ENCODE assay signal across 8 mouse cellular contexts in genomic region chr1:172027809-172028102, GRCm38 (mm10). TPM values are rescaled to one million over a fixed set of nuclear protein-coding genes. Genes with fewer than 3 reads are reported as not detected.
DNase-seq lines count a peak whose midpoint lies in the region; ATAC-seq and TF ChIP-seq lines count a peak whose summit lies in the region.

No protein-coding gene starts in this region.

- no peak; the same call in none of the 2 replicates for ATAC-seq in heart, embryonic 12.5 days (ENCODE audit: insufficient number of reproducible peaks, low FRiP score)
- peak; percentile 46 for ATAC-seq in forebrain, embryonic 15.5 days (replicated peaks)
- no peak for ATAC-seq in liver, embryonic 14.5 days (ENCODE audit: insufficient read depth)
- no peak for ATAC-seq in inflammation-experienced regulatory T-cells, adult 6 months
- no peak for ATAC-seq in granulocyte monocyte progenitor cell, adult 5-6 weeks (replicated peaks; ENCODE audit: poor library complexity, severe bottlenecking)

- H3K27ac ChIP-seq in heart, embryonic 12.5 days (ENCODE audit: poor library complexity, severe bottlenecking), result no peak overlapping the region
- peak overlapping the region; percentile 98 for H3K27ac ChIP-seq in forebrain, embryonic 15.5 days (replicated peaks)
- H3K27ac ChIP-seq in liver, embryonic 14.5 days, result no peak overlapping the region

- TF ChIP-seq CTCF in E14TG2a.4 (conservative IDR thresholded peaks at IDR 0.05; ENCODE audit: low read length), result no peak
- no peak for TF ChIP-seq CTCF in liver, embryonic 14.5 days (IDR thresholded peaks at IDR 0.05; ENCODE audit: low read depth)

- peak overlapping the region; percentile 89 for H3K4me2 ChIP-seq in heart, embryonic 12.5 days
- peak overlapping the region; percentile 87 for H3K4me2 ChIP-seq in forebrain, embryonic 15.5 days (replicated peaks)
- H3K4me2 ChIP-seq in liver, embryonic 14.5 days (ENCODE audit: low read depth), result peak overlapping the region; percentile 63

- no peak for TF ChIP-seq EP300 in liver, embryonic 14.5 days (IDR thresholded peaks at IDR 0.05; ENCODE audit: low read depth)

- WGBS in heart, embryonic 12.5 days, result 21% methylated on average over 10 of the region's 10 CpGs
- WGBS in forebrain, embryonic 15.5 days, result 3% methylated on average over 10 of the region's 10 CpGs
- WGBS in liver, embryonic 14.5 days (ENCODE audit: insufficient replicate concordance), result 41% methylated on average over 10 of the region's 10 CpGs

- no peaks in the 10 kb centered on the region for H3K36me3 ChIP-seq in heart, embryonic 12.5 days
- H3K36me3 ChIP-seq in E14TG2a.4 (ENCODE audit: insufficient read depth, low read length), result no peaks in the 10 kb centered on the region
- H3K36me3 ChIP-seq in forebrain, embryonic 15.5 days, result no peaks in the 10 kb centered on the region
- H3K36me3 ChIP-seq in liver, embryonic 14.5 days (replicated peaks; ENCODE audit: control insufficient read depth, insufficient read depth, low read depth), result no peaks in the 10 kb centered on the region

- H3K4me3 ChIP-seq in heart, embryonic 12.5 days, result peak overlapping the region; percentile 95
- peak overlapping the region; percentile 61 for H3K4me3 ChIP-seq in E14TG2a.4 (replicated peaks; ENCODE audit: low read length)
- peak overlapping the region; percentile 97 for H3K4me3 ChIP-seq in forebrain, embryonic 15.5 days
- H3K4me3 ChIP-seq in liver, embryonic 14.5 days (ENCODE audit: insufficient read depth in 1 of 2, low read depth in 2 of 2, low read length in 2 of 2), result 0 out of 4 replicates have a peak overlapping the region, but pooled peaks of 1 of the 2 experiments have one; percentile 12

- peaks cover 35% of the 10 kb centered on the region for H3K4me1 ChIP-seq in heart, embryonic 12.5 days (replicated peaks)
- H3K4me1 ChIP-seq in E14TG2a.4 (replicated peaks; ENCODE audit: low read depth, low read length), result peaks cover 47% of the 10 kb centered on the region
- H3K4me1 ChIP-seq in forebrain, embryonic 15.5 days, result peaks cover 49% of the 10 kb centered on the region
- H3K4me1 ChIP-seq in liver, embryonic 14.5 days (replicated peaks; ENCODE audit: control insufficient read depth in 2 of 2, insufficient read depth in 2 of 2, low read length in 1 of 2), result peaks cover 0 to 7% of the 10 kb centered on the region in 2 experiments; a peak in 2 of 4 replicates

- peak overlapping the region; percentile 96 for H3K9ac ChIP-seq in heart, embryonic 12.5 days
- H3K9ac ChIP-seq in forebrain, embryonic 15.5 days (replicated peaks), result peak overlapping the region; percentile 98
- H3K9ac ChIP-seq in liver, embryonic 14.5 days (replicated peaks), result no peak overlapping the region

- H3K27me3 ChIP-seq in heart, embryonic 12.5 days (replicated peaks), result no peaks in the 10 kb centered on the region
- H3K27me3 ChIP-seq in E14TG2a.4 (ENCODE audit: insufficient read depth, low read length), result peaks cover 24% of the 10 kb centered on the region
- no peaks in the 10 kb centered on the region for H3K27me3 ChIP-seq in forebrain, embryonic 15.5 days
- H3K27me3 ChIP-seq in liver, embryonic 14.5 days (ENCODE audit: control insufficient read depth, insufficient read depth, low read length), result no peaks in the 10 kb centered on the region; the same call in 1 of the 2 replicates

- H3K9me3 ChIP-seq in heart, embryonic 12.5 days (replicated peaks), result no peaks in the 10 kb centered on the region
- no peaks in the 10 kb centered on the region for H3K9me3 ChIP-seq in E14TG2a.4 (ENCODE audit: low read length)
- H3K9me3 ChIP-seq in forebrain, embryonic 15.5 days, result no peaks in the 10 kb centered on the region
- H3K9me3 ChIP-seq in liver, embryonic 14.5 days (ENCODE audit: control insufficient read depth, low read length), result no peaks in the 10 kb centered on the region

- no peak for DNase-seq in heart, adult 11 months
- no peak for DNase-seq in liver, embryonic 14.5 days (ENCODE audit: low read depth in 3 of 3, low spot score in 3 of 3)
- no peak for DNase-seq in right cerebral cortex, postnatal 25 days

RNA-seq across cellular contexts. Expression of gene Vangl2, which starts 0.5 kb away (rescaled TPM):
- 13.5 and 14.4 TPM in 2 replicates for polyA plus RNA-seq in heart, embryonic 12.5 days (2016; fragmentation: Nextera tagmentation; extraction: Ambion mirVana)
- polyA plus RNA-seq in forebrain, embryonic 15.5 days (2015; fragmentation: Nextera tagmentation; extraction: Ambion mirVana), result 48.0 and 51.5 TPM in 2 replicates
- polyA plus RNA-seq in liver, embryonic 14.5 days (2012; rRNA removed), result 0.73 and 0.90 TPM in 2 replicates
- polyA plus RNA-seq in liver, embryonic 14.5 days (2014; fragmentation: Nextera tagmentation; extraction: Ambion mirVana), result 0.56 and 0.69 TPM in 2 replicates
- polyA plus RNA-seq in inflammation-experienced regulatory T-cells, adult 6 months (2017; shearing (Covaris generic)), result under 1 TPM; 0.57 to 0.66 (median 0.64) TPM
- total RNA-seq in granulocyte monocyte progenitor cell, adult 5-6 weeks (2014; fragmentation: Nextera tagmentation), result 3.0 and 6.3 TPM in 2 replicates
- 1.5 and 2.5 TPM in 2 replicates for total RNA-seq in granulocyte monocyte progenitor cell, adult 5-6 weeks (2017)

RNA-seq across cellular contexts. Expression of gene Nhlh1, which starts 29.6 kb away (rescaled TPM):
- not detected in 2 replicates for polyA plus RNA-seq in heart, embryonic 12.5 days (2016; fragmentation: Nextera tagmentation; extraction: Ambion mirVana)
- 3.9 and 4.6 TPM in 2 replicates for polyA plus RNA-seq in forebrain, embryonic 15.5 days (2015; fragmentation: Nextera tagmentation; extraction: Ambion mirVana)
- polyA plus RNA-seq in liver, embryonic 14.5 days (2012; rRNA removed), result not detected in 2 replicates
- polyA plus RNA-seq in liver, embryonic 14.5 days (2014; fragmentation: Nextera tagmentation; extraction: Ambion mirVana), result not detected in 2 replicates
- not detected for polyA plus RNA-seq in inflammation-experienced regulatory T-cells, adult 6 months (2017; shearing (Covaris generic))
- total RNA-seq in granulocyte monocyte progenitor cell, adult 5-6 weeks (2014; fragmentation: Nextera tagmentation), result not detected in 2 replicates
- total RNA-seq in granulocyte monocyte progenitor cell, adult 5-6 weeks (2017), result not detected in 2 replicates

RNA-seq across cellular contexts. Expression of gene Copa, which starts 54.6 kb away (rescaled TPM):
- 214 and 219 TPM in 2 replicates for polyA plus RNA-seq in heart, embryonic 12.5 days (2016; fragmentation: Nextera tagmentation; extraction: Ambion mirVana)
- 207 TPM in 2 replicates for polyA plus RNA-seq in forebrain, embryonic 15.5 days (2015; fragmentation: Nextera tagmentation; extraction: Ambion mirVana)
- polyA plus RNA-seq in liver, embryonic 14.5 days (2012; rRNA removed), result 28.9 and 29.1 TPM in 2 replicates
- 49.6 and 54.6 TPM in 2 replicates for polyA plus RNA-seq in liver, embryonic 14.5 days (2014; fragmentation: Nextera tagmentation; extraction: Ambion mirVana)
- polyA plus RNA-seq in inflammation-experienced regulatory T-cells, adult 6 months (2017; shearing (Covaris generic)), result 100 to 1,000 TPM in 1 of 3 experiments, 10 to 100 TPM in 2; 94.5 to 111 (median 98.0) TPM
- total RNA-seq in granulocyte monocyte progenitor cell, adult 5-6 weeks (2014; fragmentation: Nextera tagmentation), result 183 and 188 TPM in 2 replicates
- 175 and 184 TPM in 2 replicates for total RNA-seq in granulocyte monocyte progenitor cell, adult 5-6 weeks (2017)

RNA-seq across cellular contexts. Expression of gene Ncstn, which starts 54.8 kb away (rescaled TPM):
- polyA plus RNA-seq in heart, embryonic 12.5 days (2016; fragmentation: Nextera tagmentation; extraction: Ambion mirVana), result 132 TPM in 2 replicates
- polyA plus RNA-seq in forebrain, embryonic 15.5 days (2015; fragmentation: Nextera tagmentation; extraction: Ambion mirVana), result 104 and 105 TPM in 2 replicates
- 22.2 and 22.6 TPM in 2 replicates for polyA plus RNA-seq in liver, embryonic 14.5 days (2012; rRNA removed)
- polyA plus RNA-seq in liver, embryonic 14.5 days (2014; fragmentation: Nextera tagmentation; extraction: Ambion mirVana), result 24.6 and 28.4 TPM in 2 replicates
- polyA plus RNA-seq in inflammation-experienced regulatory T-cells, adult 6 months (2017; shearing (Covaris generic)), result 100 to 1,000 TPM in 2 of 3 experiments, 10 to 100 TPM in 1; 97.1 to 147 (median 109) TPM
- 63.1 and 77.4 TPM in 2 replicates for total RNA-seq in granulocyte monocyte progenitor cell, adult 5-6 weeks (2014; fragmentation: Nextera tagmentation)
- 29.3 and 38.9 TPM in 2 replicates for total RNA-seq in granulocyte monocyte progenitor cell, adult 5-6 weeks (2017)
